Mouse (Mus musculus) CH12.LX (cell line): ENCODE measurements around the gene Dlg1. TPM values are rescaled to one million over a fixed set of nuclear protein-coding genes. Genes with fewer than 3 reads are reported as not detected.

Source experiments
- DNase-seq: peaks from one replicate; pipeline ENCODE4 v3.0.0-alpha.2; 2013; ENCODE audit errors: extremely low read depth
- H3K27ac ChIP-seq: 2 replicates; pipeline ENCODE4 v1.5.1; 2012; ENCODE audit warnings: low read depth, mild to moderate bottlenecking, control low read depth, moderate library complexity; ENCODE audit not compliant: insufficient read depth
- H3K27me3 ChIP-seq: replicated peaks from 2 replicates; pipeline ENCODE3; 2012; ENCODE audit warnings: inconsistent platforms
- H3K36me3 ChIP-seq, 2 experiments: replicated peaks in 1 of 2; 2 replicates each; pipeline versions ENCODE3 to v1.6.1; 2012; ENCODE audit warnings: inconsistent platforms in 1 of 2, low read length in 1 of 2, mild to moderate bottlenecking in 1 of 2, mixed read lengths in 1 of 2, moderate library complexity in 1 of 2; ENCODE audit not compliant: control insufficient read depth in 1 of 2, insufficient read depth in 1 of 2
- H3K4me1 ChIP-seq, 2 experiments: 2 replicates each; pipeline ENCODE4 v1.6.1; 2012; ENCODE audit warnings: inconsistent platforms in 1 of 2, moderate library complexity in 1 of 2; ENCODE audit not compliant: insufficient read depth in 2 of 2, control insufficient read depth in 1 of 2
- H3K4me2 ChIP-seq: 2 replicates; pipeline ENCODE4 v1.6.1; 2012; ENCODE audit warnings: low read depth, mild to moderate bottlenecking, control low read depth; ENCODE audit not compliant: poor library complexity, insufficient read depth, severe bottlenecking
- H3K4me3 ChIP-seq, 3 experiments: fragments of 150-350 bp in 1 of 3; sonication (generic) in 1 of 3; replicated peaks in 1 of 3; 2 replicates each; pipeline versions ENCODE3 to v1.5.1; 2011 to 2012; ENCODE audit warnings: low read depth in 2 of 3, low read length in 2 of 3, mild to moderate bottlenecking in 2 of 3, moderate library complexity in 2 of 3, control low read depth in 1 of 3, improper control_type of control experiment in 1 of 3, inconsistent platforms in 1 of 3, mixed read lengths in 1 of 3; ENCODE audit not compliant: poor library complexity in 1 of 3
- H3K79me2 ChIP-seq: replicated peaks from 2 replicates; pipeline ENCODE4 v1.6.1; 2012; ENCODE audit warnings: mild to moderate bottlenecking, moderate library complexity; ENCODE audit not compliant: control insufficient read depth, poor library complexity, insufficient read depth, severe bottlenecking; ENCODE audit errors: extremely low read depth
- H3K9ac ChIP-seq: 2 replicates; pipeline ENCODE4 v1.6.1; 2012; ENCODE audit warnings: low read depth, mild to moderate bottlenecking, control low read depth, moderate library complexity; ENCODE audit not compliant: insufficient read depth
- H3K9me3 ChIP-seq: replicated peaks from 2 replicates; pipeline ENCODE3; 2012; ENCODE audit warnings: low read length, inconsistent platforms, mixed read lengths
- BHLHE40 ChIP-seq: IDR thresholded peaks from 2 replicates; pipeline ENCODE4 v1.6.1; 2011; ENCODE audit warnings: mild to moderate bottlenecking, low read depth, low read length, improper control_type of control experiment
- CHD2 ChIP-seq: IDR thresholded peaks from 2 replicates; pipeline ENCODE4 v1.6.1; 2011; ENCODE audit warnings: low read length, improper control_type of control experiment
- CTCF ChIP-seq, 2 experiments: IDR thresholded peaks in 1 of 2; conservative IDR thresholded peaks in 1 of 2; 2 replicates each; pipeline ENCODE4 v1.5.1; 2011 to 2012; ENCODE audit warnings: low read depth in 2 of 2, low read length in 2 of 2, improper control_type of control experiment in 1 of 2, inconsistent platforms in 1 of 2, mild to moderate bottlenecking in 1 of 2, moderate library complexity in 1 of 2
- ELF1 ChIP-seq: IDR thresholded peaks from 2 replicates; pipeline ENCODE4 v1.6.1; 2014; ENCODE audit warnings: low read depth, mild to moderate bottlenecking, inconsistent platforms, low read length, improper control_type of control experiment
- EP300 ChIP-seq: IDR thresholded peaks from 2 replicates; pipeline ENCODE4 v1.6.1; 2011; ENCODE audit warnings: low read length, improper control_type of control experiment
- ETS1 ChIP-seq: conservative IDR thresholded peaks from 2 replicates; pipeline ENCODE4 v1.6.1; 2012; ENCODE audit warnings: low read depth, mild to moderate bottlenecking, inconsistent platforms, low read length, improper control_type of control experiment, moderate library complexity
- IRF4 ChIP-seq: IDR thresholded peaks from 2 replicates; pipeline ENCODE4 v1.6.1; 2014; ENCODE audit warnings: low read depth, mild to moderate bottlenecking, inconsistent platforms, low read length, improper control_type of control experiment
- JUN ChIP-seq: IDR thresholded peaks from 2 replicates; pipeline ENCODE4 v1.6.1; 2011; ENCODE audit warnings: low read depth, mild to moderate bottlenecking, low read length, improper control_type of control experiment, moderate library complexity; ENCODE audit not compliant: insufficient read depth
- JUND ChIP-seq: conservative IDR thresholded peaks from 2 replicates; pipeline ENCODE4 v1.6.1; 2011; ENCODE audit warnings: low read depth, low read length, improper control_type of control experiment
- KAT2A ChIP-seq: IDR thresholded peaks from 2 replicates; pipeline ENCODE4 v1.6.1; 2012; ENCODE audit warnings: low read length, improper control_type of control experiment, inconsistent platforms; ENCODE audit not compliant: insufficient replicate concordance
- MAFK ChIP-seq: IDR thresholded peaks from 2 replicates; pipeline ENCODE4 v1.6.1; 2011; ENCODE audit warnings: low read length, improper control_type of control experiment; ENCODE audit not compliant: insufficient replicate concordance
- MAX ChIP-seq: IDR thresholded peaks from 2 replicates; pipeline ENCODE4 v1.6.1; 2011; ENCODE audit warnings: low read length, improper control_type of control experiment
- MAZ ChIP-seq: IDR thresholded peaks from 2 replicates; pipeline ENCODE4 v1.6.1; 2012; ENCODE audit warnings: low read depth, mild to moderate bottlenecking, inconsistent platforms, low read length, improper control_type of control experiment, moderate library complexity
- MEF2A ChIP-seq: IDR thresholded peaks from 2 replicates; pipeline ENCODE4 v1.6.1; 2014; ENCODE audit warnings: low read depth, mild to moderate bottlenecking, inconsistent platforms, low read length, improper control_type of control experiment, borderline replicate concordance
- MXI1 ChIP-seq: IDR thresholded peaks from 2 replicates; pipeline ENCODE4 v1.6.1; 2011; ENCODE audit warnings: mild to moderate bottlenecking, low read depth, low read length, improper control_type of control experiment
- MYC ChIP-seq: IDR thresholded peaks from 2 replicates; pipeline ENCODE4 v1.6.1; 2011; ENCODE audit warnings: low read depth, mild to moderate bottlenecking, improper control_type of control experiment, low read length
- NELFE ChIP-seq: IDR thresholded peaks from 2 replicates; pipeline ENCODE4 v1.6.1; 2011; ENCODE audit warnings: low read depth, low read length, improper control_type of control experiment
- NRF1 ChIP-seq: IDR thresholded peaks from 2 replicates; pipeline ENCODE4 v1.6.1; 2014; ENCODE audit warnings: low read depth, mild to moderate bottlenecking, inconsistent platforms, low read length, improper control_type of control experiment, moderate library complexity
- PAX5 ChIP-seq: IDR thresholded peaks from 2 replicates; pipeline ENCODE4 v1.6.1; 2012; ENCODE audit warnings: low read length, inconsistent platforms, mixed read lengths
- POLR2A ChIP-seq: IDR thresholded peaks from 2 replicates; pipeline ENCODE4 v1.6.1; 2011; ENCODE audit warnings: low read depth, mild to moderate bottlenecking, improper control_type of control experiment, low read length
- POLR2AphosphoS2 ChIP-seq: IDR thresholded peaks from 2 replicates; pipeline ENCODE4 v1.6.1; 2011; ENCODE audit warnings: low read depth, low read length, improper control_type of control experiment
- SIN3A ChIP-seq: IDR thresholded peaks from 2 replicates; pipeline ENCODE4 v1.6.1; 2012; ENCODE audit warnings: low read length, improper control_type of control experiment, inconsistent platforms
- SMC3 ChIP-seq: IDR thresholded peaks from 2 replicates; pipeline ENCODE4 v1.6.1; 2011; ENCODE audit warnings: low read depth, low read length, improper control_type of control experiment
- TBP ChIP-seq: conservative IDR thresholded peaks from 2 replicates; pipeline ENCODE4 v1.6.1; 2011; ENCODE audit warnings: low read depth, low read length, improper control_type of control experiment
- TCF12 ChIP-seq: IDR thresholded peaks from 2 replicates; pipeline ENCODE4 v1.6.1; 2014; ENCODE audit warnings: low read depth, mild to moderate bottlenecking, inconsistent platforms, low read length, improper control_type of control experiment
- USF1 ChIP-seq: IDR thresholded peaks from 2 replicates; pipeline ENCODE4 v1.6.1; 2014; ENCODE audit warnings: low read depth, mild to moderate bottlenecking, inconsistent platforms, low read length, improper control_type of control experiment
- ZKSCAN1 ChIP-seq: IDR thresholded peaks from 2 replicates; pipeline ENCODE4 v1.6.1; 2012; ENCODE audit warnings: low read depth, inconsistent platforms, low read length, improper control_type of control experiment, borderline replicate concordance
- dilution Hi-C: fragments of 300-500 bp; cut with MboI; formaldehyde crosslinking; loops from 2 replicates; pipeline ENCODE4 v1.14.3; 2020; ENCODE audit warnings: low sequenced_read_pairs; ENCODE audit not compliant: extremely low pct_unique_long_range_greater_than_20kb, extremely low pct_ligation_motif_present
- in situ Hi-C: fragments of 300-500 bp; cut with MboI; formaldehyde crosslinking; loops from 3 replicates; pipeline ENCODE4 v1.14.3; 2019; ENCODE audit warnings: low sequenced_read_pairs, low pct_ligation_motif_present, low pct_unique_long_range_greater_than_20kb, mixed read lengths
- polyA plus RNA-seq: library from polyadenylated mRNA; unstranded; fragments of >175 nt; gene quantifications from 2 replicates; pipeline ENCODE4 v1.2.1, GENCODE M21; 2012; ENCODE audit warnings: low read depth; ENCODE audit not compliant: insufficient read length
- total RNA-seq, 2 experiments: library from RNA; depleted of rRNA; stranded (reverse); fragments of 300-350 nt in 1 of 2; fragments of >200 nt in 1 of 2; gene quantifications; 2 replicates each; pipeline ENCODE4 v1.2.3; 2012 to 2014

Gene Dlg1
- total and polyA plus RNA-seq, 3 experiments = 29.0 to 47.9 (median 37.4) TPM

DNA sequence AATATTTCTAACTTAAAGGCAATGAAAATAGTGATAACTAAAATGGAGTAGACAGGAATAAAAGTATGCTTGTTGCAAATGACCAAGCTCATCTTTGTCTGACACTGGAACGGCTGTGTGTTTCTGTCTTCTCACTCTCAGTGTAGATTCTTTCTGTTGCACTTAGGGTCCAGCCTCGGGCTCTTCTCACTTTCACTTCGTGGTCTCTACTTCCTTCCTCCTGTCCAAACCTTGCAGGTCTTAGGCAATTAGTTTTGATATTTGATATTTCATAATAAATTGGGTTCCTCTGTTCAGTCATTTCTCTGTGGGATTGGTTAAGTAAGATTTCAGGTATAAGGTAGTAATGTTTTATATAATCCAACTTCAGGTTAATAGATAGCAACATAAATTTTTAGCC, 140.4 kb downstream of the Dlg1 start:
- Histone ChIP-seq H3K27ac (no peak overlapping the region), H3K79me2 (no peaks in the 10 kb centered on the region), H3K4me2 (peak overlapping the region; percentile 99), H3K27me3 (no peaks in the 10 kb centered on the region), H3K4me1 (peaks cover 0 to 20% of the 10 kb centered on the region in 2 experiments; a peak in 1 of 4 replicates), H3K36me3 (peaks cover 3 to 52% of the 10 kb centered on the region in 2 experiments), H3K9ac (peak overlapping the region; percentile 70), H3K9me3 (no peaks in the 10 kb centered on the region), H3K4me3 (peak overlapping the region in 1 of 3 experiments; percentile 3)
- peak; percentile 47 for DNase-seq
- dilution Hi-C loops (no loop called here), in situ Hi-C loops (no loop called here)
- TF ChIP-seq TCF12 (peak; percentile 21; the same call in 1 of the 2 replicates), CHD2 (no peak), SIN3A (0 out of 2 replicates have a peak, but pooled peaks have one; percentile 45), BHLHE40 (0 out of 2 replicates have a peak, but pooled peaks have one; percentile 18), ELF1 (peak; percentile 27; the same call in 1 of the 2 replicates), KAT2A (no peak), IRF4 (peak; percentile 55; the same call in 1 of the 2 replicates), SMC3 (peak; percentile 13; the same call in 1 of the 2 replicates), MEF2A (0 out of 2 replicates have a peak, but pooled peaks have one; percentile 22), ZKSCAN1 (no peak), PAX5 (no peak), MAZ (no peak), MAX (no peak), TBP (0 out of 2 replicates have a peak, but pooled peaks have one; percentile 35), JUN (0 out of 2 replicates have a peak, but pooled peaks have one; percentile 6), USF1 (no peak), POLR2AphosphoS2 (no peak), JUND (no peak), NELFE (no peak), POLR2A (no peak), MAFK (no peak), NRF1 (no peak), EP300 (peak; percentile 41; the same call in 1 of the 2 replicates), MYC (no peak), CTCF (conservative IDR thresholded peaks at IDR 0.05 in 1 of 2, IDR thresholded peaks at IDR 0.05 in 1 of 2; ENCODE audit: low read depth in 2 of 2, low read length in 2 of 2) (no peak), MXI1 (no peak), ETS1 (no peak)
